Mouse (Mus musculus): ENCODE results near the gene Tnfaip1.
"Not testable (repeated sequence)": the region's sequence is repeated elsewhere in the genome, so short reads cannot be mapped to it uniquely, and the experiment has no call there.

Gene Tnfaip1

DNA sequence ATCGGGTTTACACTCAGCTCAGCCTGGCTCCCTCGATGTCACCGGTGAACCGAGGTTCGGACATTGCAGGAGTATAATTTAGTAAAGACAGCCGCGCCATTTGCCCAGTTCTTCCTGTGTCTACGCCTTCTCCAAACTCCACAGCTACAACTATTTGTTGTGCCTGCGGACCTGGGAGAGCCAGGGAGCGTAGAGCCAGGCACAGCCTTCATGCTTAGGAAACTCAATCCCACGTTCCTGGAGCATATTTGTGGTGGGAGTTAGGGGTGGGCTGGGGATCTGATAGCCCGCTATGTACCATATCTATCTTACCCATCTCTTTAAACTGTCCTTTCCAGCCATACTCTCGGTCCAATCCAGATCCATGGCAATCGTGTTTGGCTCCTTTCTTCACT, 555 bp upstream of the Tnfaip1 start:
- no peak for DNase-seq (ENCODE audit: low read depth)

GRCm38 (mm10) chr11:78535376-78536079, 604 bp downstream of the Tnfaip1 start:
- no peak for DNase-seq (ENCODE audit: low read depth)

DNA sequence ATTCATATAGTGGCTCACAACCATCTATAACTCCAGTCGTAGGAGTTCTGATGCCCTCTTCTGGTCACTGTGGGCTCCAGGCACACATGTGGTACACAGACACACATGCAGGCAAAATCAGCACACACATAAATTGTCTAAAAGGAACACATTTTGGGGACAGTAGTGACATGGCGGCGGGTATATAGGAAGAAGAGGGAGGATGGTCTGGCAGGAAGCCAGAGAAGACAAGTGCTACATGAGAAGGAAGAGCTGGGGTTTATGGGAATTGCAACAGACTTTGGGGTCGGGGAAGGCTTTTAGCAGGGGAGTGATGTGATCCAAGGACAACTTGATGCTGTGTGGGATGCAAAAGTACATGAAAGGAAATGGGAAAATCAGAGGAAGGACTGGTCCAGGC, 1.6 kb downstream of the Tnfaip1 start:
- DNase-seq (ENCODE audit: low read depth) = no peak

- DNase-seq (ENCODE audit: low read depth) = not testable (repeated sequence)
Observed at GRCm38 (mm10) chr11:78531515-78531914, 4.6 kb downstream of the Tnfaip1 start.

- no peak for DNase-seq (ENCODE audit: low read depth)
Observed at GRCm38 (mm10) chr11:78531046-78531445, 5.1 kb downstream of the Tnfaip1 start.

GRCm38 (mm10) chr11:78530001-78530400, 6.1 kb downstream of the Tnfaip1 start:
- no peak for DNase-seq (ENCODE audit: low read depth)

DNA sequence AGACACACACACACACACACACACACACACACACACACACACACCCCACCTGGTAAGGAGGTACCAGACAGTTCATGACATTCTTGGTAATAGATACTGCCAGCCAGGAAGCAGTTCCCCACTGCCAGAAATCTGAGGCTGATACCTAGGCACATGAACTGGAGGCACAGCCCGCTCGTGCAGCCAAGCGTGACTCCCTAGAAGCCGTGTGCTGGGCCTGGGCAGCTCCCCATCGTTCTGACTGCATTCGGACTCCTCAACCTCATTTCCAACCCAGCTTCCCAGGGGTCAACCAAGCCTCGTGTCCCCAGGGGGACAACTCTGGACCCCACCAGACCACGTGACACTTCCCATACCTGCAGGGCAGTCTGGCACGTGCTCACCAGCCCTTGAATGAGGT, 7.4 kb downstream of the Tnfaip1 start:
- DNase-seq (ENCODE audit: low read depth) = no peak

GRCm38 (mm10) chr11:78524838-78525237, 11.3 kb downstream of the Tnfaip1 start:
- no peak for DNase-seq (ENCODE audit: low read depth)

- peak; percentile 53 for DNase-seq (ENCODE audit: low read depth)
Observed at GRCm38 (mm10) chr11:78523241-78523955, 12.7 kb downstream of the Tnfaip1 start.

DNA sequence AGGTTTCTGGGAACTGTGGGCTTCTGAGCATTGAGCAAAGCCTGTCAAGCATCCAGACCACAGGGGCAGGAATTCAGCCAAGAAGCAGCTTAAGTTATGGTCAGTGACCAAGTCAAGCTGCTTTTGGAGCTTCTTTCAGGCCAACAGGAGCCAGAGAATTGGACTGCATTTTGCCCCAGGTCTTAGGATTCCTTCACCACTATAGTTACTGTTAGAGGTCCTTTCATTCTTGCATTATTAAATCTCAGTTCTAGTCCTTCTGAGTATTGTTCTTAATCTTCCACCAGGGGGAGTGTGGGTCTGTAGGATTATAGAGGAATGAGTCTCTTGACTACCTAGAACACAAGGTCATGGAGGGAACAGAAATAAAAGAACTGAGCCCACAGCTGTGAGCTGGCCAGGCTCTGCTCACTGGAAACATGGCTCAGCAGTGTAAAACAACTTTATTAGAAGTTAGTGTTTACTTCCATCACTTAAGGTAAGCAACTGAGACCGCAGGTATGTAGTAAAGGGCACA, 13.6 kb downstream of the Tnfaip1 start:
- DNase-seq (ENCODE audit: low read depth) = peak; percentile 87

DNA sequence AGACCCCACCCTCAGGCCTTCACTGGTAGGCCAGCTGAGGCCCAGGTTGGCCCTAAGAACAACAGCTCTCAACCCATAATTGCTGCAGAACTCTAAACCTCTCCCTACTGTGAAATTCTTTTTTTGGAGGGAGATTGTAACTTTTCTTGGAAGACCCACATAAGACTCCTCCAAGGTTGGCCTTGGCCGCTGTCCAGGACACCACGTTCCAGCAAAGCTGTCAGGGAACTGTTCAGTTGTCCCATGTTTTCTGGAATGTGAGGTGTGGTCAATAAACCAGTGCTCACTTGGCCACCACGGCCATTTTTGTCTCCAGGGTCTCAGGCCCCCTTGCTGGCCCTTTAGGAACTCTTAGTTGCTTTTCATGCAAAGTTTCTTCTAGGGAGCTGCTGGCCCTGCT, 14.3 kb downstream of the Tnfaip1 start:
- no peak for DNase-seq (ENCODE audit: low read depth)

- DNase-seq (ENCODE audit: low read depth) = no peak
Observed at GRCm38 (mm10) chr11:78518931-78519330, 17.2 kb downstream of the Tnfaip1 start.

DNA sequence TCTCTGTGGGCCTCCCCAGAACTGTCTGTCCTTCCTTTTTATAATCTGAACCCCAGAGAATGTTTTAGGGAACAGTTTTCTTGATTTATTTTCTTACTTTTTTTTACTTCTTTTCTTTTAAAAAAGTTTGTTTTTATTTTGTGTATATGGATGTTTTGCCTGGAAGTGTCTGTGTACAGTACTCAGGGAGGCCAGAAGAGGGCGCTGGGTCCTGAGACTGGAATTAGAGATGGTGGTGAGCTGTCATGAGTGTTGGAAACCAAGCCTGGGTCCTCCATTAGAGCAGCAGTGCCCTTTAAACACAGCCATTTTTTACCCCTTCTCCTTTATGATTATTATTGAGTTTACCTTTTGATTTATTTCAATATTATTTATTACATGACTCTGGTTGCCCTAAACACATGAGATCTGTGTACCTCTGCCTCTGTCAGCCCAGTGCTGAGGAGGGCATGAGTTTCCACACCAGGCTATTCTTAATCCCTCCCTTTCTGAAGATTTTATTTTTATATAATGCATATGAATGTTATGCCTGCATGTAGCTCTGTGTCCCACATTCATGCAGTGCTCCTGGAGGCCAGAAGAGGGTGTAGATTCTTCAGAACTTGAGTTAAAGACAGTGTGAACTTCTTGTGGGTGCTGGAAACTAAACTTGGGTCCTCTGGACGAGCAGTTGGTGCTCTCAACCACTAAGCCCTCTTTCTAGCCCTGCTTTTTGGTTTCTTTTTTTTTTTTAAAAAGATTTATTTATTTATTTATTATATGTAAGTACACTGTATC, 20.4 kb downstream of the Tnfaip1 start:
- DNase-seq (ENCODE audit: low read depth) = no peak

- no peak for DNase-seq (ENCODE audit: low read depth)
Observed at GRCm38 (mm10) chr11:78513106-78513790, 22.9 kb downstream of the Tnfaip1 start.

GRCm38 (mm10) chr11:78512025-78512957, 23.8 kb downstream of the Tnfaip1 start, which contains the start of the genes Tmem199 and Poldip2:
Gene Tmem199 (minus strand): TSS chr11:78512172.
Gene Poldip2 (plus strand): TSS chr11:78512193.
- DNase-seq (ENCODE audit: low read depth) = peak; percentile 66

- DNase-seq (ENCODE audit: low read depth) = no peak
Observed at GRCm38 (mm10) chr11:78509148-78509547, 27.0 kb downstream of the Tnfaip1 start.

DNA sequence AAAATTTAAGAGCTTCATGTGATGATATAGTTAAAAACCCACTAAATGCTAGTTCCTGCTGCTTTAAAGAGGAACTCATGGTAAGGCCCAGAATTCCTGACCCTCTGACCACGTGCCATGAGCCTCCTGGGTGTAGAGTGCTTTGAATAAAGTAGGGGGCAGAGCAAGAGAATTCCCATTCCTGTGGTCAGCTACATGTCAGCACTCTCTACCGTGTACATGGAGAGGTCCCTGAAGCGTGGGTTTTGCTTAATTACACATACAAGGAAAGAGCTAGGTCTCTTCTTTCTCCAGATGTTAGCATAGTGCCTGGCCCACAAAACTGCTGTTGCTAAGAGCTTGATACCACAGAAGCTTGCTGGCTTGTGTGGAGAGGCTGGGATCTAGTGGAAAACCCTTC, 30.7 kb downstream of the Tnfaip1 start:
- DNase-seq (ENCODE audit: low read depth) = no peak

DNA sequence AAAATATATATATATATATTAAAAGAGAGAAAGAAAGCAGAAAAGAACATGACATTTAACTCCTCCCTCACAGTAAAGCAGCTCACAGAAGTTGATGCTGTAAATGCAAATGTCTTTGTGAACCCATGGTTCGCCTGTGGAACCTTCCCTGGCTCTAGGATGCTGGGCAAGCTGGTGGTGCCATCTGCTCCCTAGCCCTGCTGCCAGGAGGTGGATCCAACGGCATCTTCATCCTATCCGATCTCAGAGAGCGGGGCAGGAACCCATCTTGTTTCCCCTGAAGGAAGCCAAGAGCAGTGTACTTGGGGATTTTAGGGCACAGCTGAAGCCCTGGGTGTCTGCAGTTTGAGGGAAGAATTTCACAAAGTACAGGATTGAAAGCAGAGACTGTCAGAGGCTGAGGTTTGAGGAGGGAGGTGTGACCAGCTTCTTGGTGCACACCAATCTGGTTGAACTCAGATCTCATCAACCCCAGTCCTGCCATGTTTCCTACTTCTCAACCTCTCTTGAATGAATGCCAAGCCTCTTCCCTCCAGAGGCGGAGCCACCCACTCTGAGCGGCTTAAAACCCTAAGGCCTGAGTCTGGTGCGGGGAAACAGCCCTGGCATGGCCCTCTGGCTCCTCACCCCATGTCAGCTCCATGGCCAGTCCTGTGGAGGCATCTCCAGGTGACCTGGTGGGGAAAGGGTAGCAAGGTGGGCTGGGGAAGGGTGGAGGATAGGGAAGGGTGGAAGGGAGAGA, 33.1 kb downstream of the Tnfaip1 start, which contains the start of gene Sebox:
Gene Sebox, plus strand, starts transcription at position 539 of the 742 bp plus-strand sequence.
- no peak for DNase-seq (ENCODE audit: low read depth)

GRCm38 (mm10) chr11:78501529-78501928, 34.6 kb downstream of the Tnfaip1 start:
- DNase-seq (ENCODE audit: low read depth) = no peak

Data from fibroblast of lung, adult 2 months (primary cell).